Mouse (Mus musculus) heart, postnatal 25 days (tissue): ENCODE measurements around the gene Tmem176a. TPM values are rescaled to one million over a fixed set of nuclear protein-coding genes. Genes with fewer than 3 reads are reported as not detected.

Source experiments
- DNase-seq: peaks from one replicate; pipeline ENCODE4 v3.0.0; 2022; ENCODE audit warnings: low spot score
- intact Hi-C: fragments of 180-260 bp; cut with DNase I; formaldehyde crosslinking; loops from one replicate; pipeline ENCODE4 v1.15.1; 2025
- total RNA-seq, 2 experiments: library from RNA; stranded (reverse); gene quantifications; 2 replicates each; pipeline ENCODE4 v1.2.3; 2021

The Tmem176a gene
- total RNA-seq, 2 experiments from 2014 or later, result 16.6 to 20.0 TPM

DNA sequence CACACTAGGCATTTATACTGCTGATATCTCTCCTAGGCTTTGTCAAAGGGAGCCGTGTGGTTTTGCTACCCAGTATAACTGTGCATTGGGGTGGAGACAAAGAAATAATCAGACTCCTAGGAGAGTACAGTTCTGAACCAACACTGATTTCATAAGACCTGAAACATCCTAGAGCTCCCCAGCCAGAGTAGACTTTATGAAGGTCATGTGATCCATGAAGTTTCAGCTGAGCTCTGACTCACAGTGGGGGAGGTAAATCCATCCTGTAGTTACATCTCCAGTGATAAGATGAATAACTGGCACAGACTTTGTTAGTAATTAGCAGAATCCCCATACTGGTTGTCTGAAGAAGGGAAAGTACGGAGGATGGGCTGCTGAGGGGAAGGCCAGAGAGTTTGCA, 29.1 kb downstream of the Tmem176a start:
- no peak for DNase-seq
- intact Hi-C loops, result no loop called here

DNA sequence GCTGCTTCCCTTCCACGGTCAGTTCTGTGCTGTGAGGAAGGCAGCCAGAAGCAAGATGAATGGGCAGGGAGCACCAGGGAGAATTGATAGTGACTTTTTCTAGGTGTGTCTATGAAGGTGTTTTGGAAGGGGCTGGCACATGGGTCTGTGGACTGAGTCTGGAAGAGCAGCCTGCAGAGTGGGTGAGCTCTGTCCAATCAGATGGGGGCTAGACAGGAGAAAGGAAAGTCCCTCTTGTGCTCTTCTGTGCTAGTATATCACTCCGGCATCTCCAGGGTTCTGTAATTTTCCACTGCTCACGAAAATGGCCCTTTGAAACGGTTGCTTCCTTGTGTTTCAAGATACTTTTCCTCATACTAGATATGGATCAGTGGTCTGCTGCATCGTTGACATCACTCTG, 31.9 kb downstream of the Tmem176a start, which contains the start of gene Aoc1:
Gene Aoc1, plus strand, starts transcription at position 301 of the 400 bp plus-strand sequence.
- DNase-seq, result no peak
- intact Hi-C loops, result no loop called here

DNA sequence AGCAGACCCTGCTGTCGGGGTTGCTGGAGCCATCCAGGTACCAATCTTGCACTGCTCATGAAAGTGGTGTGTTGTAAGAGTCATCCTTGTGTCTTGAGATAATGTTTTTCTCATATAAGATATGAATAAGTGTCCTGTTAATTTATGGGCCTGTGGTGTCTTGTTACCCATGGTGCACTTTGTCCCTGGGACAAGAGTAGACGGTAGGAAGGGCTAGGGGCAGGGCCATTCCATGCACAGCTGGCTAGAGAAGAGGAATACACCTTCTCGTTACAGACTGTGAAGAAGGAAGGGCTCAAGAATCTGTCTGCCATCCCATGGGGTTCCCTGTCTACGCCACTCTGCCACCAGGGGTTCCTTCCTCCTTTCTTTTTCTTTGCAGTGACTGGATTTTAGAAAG, 33.9 kb downstream of the Tmem176a start:
- intact Hi-C loops, result no loop called here
- DNase-seq, result no peak

DNA sequence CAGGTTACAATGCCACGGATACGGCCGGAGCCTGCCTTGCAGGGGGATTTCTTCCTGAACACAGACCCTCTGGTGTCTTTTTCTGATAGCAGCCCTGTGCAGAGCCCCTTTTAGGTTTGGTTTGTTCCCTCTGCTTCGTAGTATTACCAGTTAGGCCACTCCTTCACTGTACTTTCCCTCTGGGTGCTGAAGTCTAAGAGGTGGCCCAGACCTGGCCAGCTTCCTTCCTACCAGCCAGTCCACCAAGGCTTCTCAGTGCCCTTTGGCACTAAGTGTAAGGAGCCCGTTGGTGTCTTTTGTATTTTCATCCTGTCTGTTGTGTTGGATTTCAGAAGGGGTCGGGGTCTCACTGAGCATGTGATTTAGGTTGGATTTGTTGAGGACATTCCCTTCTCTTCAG, 34.8 kb downstream of the Tmem176a start:
- intact Hi-C loops, result no loop called here

DNA sequence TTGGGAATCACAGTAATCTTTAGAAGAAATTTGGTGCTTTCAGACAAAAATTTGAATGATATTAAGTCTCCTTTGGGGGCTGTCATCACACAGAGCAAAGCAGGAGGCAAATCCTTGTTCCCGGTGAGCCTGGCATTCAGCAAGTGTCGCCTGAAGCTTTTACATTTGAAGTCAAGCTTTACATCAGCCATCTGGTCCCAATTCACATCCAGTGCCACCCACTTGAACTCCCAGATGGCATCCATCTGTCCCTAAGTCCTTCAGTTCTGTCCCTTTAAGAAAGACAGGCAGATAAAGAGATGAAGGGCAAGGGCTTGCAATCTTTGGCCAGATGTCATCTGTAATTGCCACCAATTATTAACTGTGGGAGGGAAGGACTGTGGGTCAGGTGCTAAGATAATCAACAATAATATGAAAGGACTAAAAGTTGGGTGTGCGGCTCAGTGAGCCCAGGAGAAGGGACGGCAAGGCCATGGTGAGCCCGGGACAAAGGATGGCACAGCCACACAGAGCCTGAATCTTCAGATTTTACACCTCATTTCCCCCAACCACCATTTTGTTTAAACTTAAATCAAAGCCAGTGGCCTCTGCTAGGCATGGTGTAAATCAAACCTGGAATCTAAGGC, 35.9 kb downstream of the Tmem176a start:
- no peak for DNase-seq
- intact Hi-C loops, result no loop called here

More for the DNA sequence above, 34.8 kb downstream of the Tmem176a start:
- DNase-seq, result no peak

DNA sequence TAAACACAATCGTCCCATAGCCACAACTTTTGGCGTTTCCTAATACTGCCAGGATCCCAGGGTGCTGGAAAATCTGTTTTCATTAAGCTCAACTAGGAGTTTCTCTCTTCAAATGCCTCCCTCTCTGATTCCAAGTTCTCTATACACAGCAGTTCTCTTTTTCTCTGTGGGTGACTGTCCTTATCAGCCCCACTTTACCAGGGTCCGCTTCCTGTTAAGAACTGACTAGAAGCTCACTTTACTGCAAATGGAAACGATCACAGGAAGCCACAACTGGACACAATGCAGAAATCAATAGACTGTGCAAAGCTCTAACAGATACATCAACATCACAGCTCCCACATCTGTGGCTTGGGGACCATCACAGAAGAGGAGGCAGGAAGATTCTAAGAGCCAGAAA, 53.5 kb downstream of the Tmem176a start:
- intact Hi-C loops, result no loop called here
- DNase-seq, result no peak

DNA sequence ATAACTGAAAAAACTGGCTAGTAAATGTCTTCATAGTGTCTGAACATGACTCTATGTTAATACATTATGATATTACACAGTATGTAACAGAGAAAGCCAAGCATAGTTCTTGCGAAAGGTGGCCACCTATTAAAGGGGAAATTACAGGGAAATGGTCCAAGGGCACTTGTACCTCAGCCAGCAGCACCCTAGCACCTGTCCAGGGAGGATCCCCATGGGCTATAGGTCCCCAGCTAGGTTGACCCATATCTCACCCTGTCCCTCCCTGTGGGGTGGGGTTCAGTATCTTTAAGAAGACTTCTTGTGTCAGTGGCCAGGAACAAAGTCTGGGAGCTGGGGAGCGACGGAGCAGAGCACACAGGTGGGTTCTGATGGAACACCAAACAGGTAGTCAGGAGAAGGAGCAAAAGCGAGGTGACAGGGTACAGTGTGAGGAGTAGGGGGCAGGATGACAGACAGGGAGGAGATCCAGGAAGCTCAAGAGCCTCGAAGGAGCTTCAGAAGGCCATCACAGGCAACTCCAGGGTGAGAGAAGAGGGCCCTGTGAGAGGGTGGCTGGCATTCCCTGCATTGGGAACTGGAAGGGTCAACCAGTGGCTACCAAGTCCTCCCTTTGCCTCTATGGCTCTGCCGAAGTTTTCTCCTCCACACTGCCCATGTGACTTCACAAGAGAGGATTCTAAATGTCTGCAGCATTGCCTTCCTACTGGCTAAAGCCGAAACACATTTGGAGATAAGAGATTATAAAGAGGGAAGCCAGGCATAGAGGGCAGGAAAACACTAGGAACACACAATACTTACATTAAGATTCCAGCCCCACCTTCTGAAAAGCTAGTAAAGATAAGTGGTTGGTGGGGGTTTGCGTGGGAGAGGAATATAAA, 54.5 kb downstream of the Tmem176a start:
- intact Hi-C loops, result no loop called here
- DNase-seq, result no peak

DNA sequence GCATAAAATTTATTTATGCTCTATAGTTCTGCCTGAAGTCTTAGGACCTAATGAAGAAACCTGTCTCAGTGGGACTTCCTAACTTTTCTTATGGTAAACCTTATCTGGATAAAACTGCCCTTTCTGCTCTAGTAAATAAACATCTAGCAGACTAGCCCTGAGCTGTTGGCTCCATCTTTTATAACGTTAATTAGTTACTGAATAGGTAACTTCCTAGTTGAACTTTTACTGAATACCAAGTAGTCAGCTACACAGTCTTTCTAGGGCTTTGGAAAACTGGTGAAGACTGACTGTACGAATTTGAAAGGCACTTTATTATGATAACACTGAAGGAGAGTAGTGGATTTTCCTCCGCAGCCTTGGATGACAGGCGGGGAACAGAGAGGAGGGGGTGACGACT, 55.2 kb downstream of the Tmem176a start:
- no peak for DNase-seq
- intact Hi-C loops, result no loop called here

Other genes with a start within 250 kb of the Tmem176a start
- 10 to 100 TPM; 31.0 to 31.8 TPM for gene Repin1, start 247.0 kb upstream of the Tmem176a start, total RNA-seq
- gene Gm44965, start 247.0 kb upstream of the Tmem176a start, total RNA-seq, result 1 to 10 TPM; 1.0 to 2.2 TPM
- gene Zfp775, start 238.9 kb upstream of the Tmem176a start, total RNA-seq, result 10 to 100 TPM; 10.9 to 11.2 TPM
- under 1 TPM; 0.14 to 0.23 TPM for gene AI854703, start 214.2 kb upstream of the Tmem176a start, total RNA-seq
- gene Gimap8, start 193.7 kb upstream of the Tmem176a start, total RNA-seq, result 1 to 10 TPM; 7.8 to 8.0 TPM
- gene Gimap9, start 164.8 kb upstream of the Tmem176a start, total RNA-seq, result 1 to 10 TPM; 3.1 to 4.9 TPM
- gene Gimap4, start 156.4 kb upstream of the Tmem176a start, total RNA-seq, result 10 to 100 TPM; 29.0 to 30.8 TPM
- gene Gimap6, start 132.7 kb upstream of the Tmem176a start, total RNA-seq, result 10 to 100 TPM; 38.5 to 41.6 TPM
- gene Gm28053, start 122.3 kb upstream of the Tmem176a start, total RNA-seq, result 1 to 10 TPM; 1.8 to 5.3 TPM
- under 1 TPM in 1 of 2 experiments, not detected in 1; 0.39 TPM for gene Gimap7, start 122.3 kb upstream of the Tmem176a start, total RNA-seq
- 1 to 10 TPM; 8.5 to 9.8 TPM for gene Gimap1, start 101.9 kb upstream of the Tmem176a start, total RNA-seq
- gene Gimap5, start 94.7 kb upstream of the Tmem176a start, total RNA-seq, result 1 to 10 TPM; 6.1 to 6.8 TPM
- gene Gimap3, start 70.1 kb upstream of the Tmem176a start, total RNA-seq, result under 1 TPM; 0.50 to 0.88 TPM
- gene Tmem176b, start 577 bp downstream of the Tmem176a start, total RNA-seq, result 10 to 100 TPM; 52.5 to 54.8 TPM
- not detected for gene Aoc1, start 32.0 kb downstream of the Tmem176a start, total RNA-seq
- not detected for gene 1600015I10Rik, start 89.0 kb downstream of the Tmem176a start, total RNA-seq
- not detected for gene Doxl2, start 134.0 kb downstream of the Tmem176a start, total RNA-seq
- gene Svs1, start 145.9 kb downstream of the Tmem176a start, total RNA-seq, result not detected
- under 1 TPM; 0.53 to 0.70 TPM for gene Gpnmb, start 195.6 kb downstream of the Tmem176a start, total RNA-seq
- 10 to 100 TPM; 35.4 to 36.3 TPM for gene Malsu1, start 232.9 kb downstream of the Tmem176a start, total RNA-seq